Mouse (Mus musculus) G1E (cell line): ENCODE data around the gene Med23.

Experiments used
- CTCF ChIP-seq: IDR thresholded peaks from 2 replicates; pipeline ENCODE4 v1.5.1; 2012; ENCODE audit warnings: low read depth, low read length, inconsistent platforms, mixed read lengths
- GATA1 ChIP-seq: IDR thresholded peaks from 2 replicates; pipeline ENCODE4 v1.6.1; 2012; ENCODE audit warnings: borderline replicate concordance, low read length, inconsistent platforms, mixed read lengths
- POLR2AphosphoS5 ChIP-seq: IDR thresholded peaks from 2 replicates; pipeline ENCODE4 v1.6.1; 2012; ENCODE audit warnings: low read depth, low read length, inconsistent platforms; ENCODE audit not compliant: insufficient replicate concordance

DNA sequence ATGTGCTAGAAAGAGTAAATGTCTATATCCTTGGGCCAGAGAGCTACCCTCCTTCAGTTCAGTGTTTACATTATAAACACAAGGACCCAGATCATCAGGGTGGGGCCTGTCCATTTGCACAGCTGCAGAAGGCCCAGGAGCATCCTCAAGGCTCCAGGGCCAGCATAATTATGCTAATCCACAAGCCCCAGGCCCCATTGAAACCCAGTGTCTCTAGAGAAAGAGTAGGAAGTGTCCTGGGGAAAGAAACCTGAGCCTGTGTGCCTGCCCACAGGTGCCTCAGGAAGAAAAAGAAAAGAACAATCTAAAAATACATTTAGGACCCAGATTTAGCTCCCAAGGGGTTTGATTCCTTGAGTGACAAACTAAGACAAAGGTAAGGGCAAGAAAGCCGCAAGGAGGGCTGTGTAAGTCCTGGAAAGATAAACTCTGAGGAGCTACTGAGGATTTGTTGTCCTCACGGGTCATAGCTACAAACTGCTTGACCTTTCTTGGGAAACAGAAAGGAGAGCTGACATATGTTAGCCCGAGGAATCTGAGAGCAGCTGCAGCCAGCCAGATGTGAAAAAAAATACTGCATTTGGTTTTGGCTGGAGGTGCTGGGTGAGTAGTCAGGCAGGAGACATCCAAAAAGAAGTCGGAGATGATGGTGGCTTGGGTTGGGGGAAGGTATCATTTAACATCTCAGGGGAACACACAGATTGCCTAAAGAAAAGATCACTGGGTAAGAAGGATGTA, 35.0 kb upstream of the Med23 start:
- TF ChIP-seq CTCF, result no peak
- no peak for TF ChIP-seq GATA1
- TF ChIP-seq POLR2AphosphoS5, result no peak
